Mouse (Mus musculus) testis, adult 2 months (tissue): ENCODE data around the gene Dytn.

Experiments used
- CTCF ChIP-seq: fragments of 200-500 bp; IDR thresholded peaks from 2 replicates; pipeline ENCODE4 v1.5.1; 2012; ENCODE audit warnings: low read depth, mild to moderate bottlenecking, inconsistent platforms, low read length, moderate library complexity; ENCODE audit not compliant: control insufficient read depth, insufficient read depth, insufficient replicate concordance
- POLR2A ChIP-seq: fragments of 200-500 bp; IDR thresholded peaks from 2 replicates; pipeline ENCODE4 v1.6.1; 2012; ENCODE audit warnings: low read depth, mild to moderate bottlenecking, inconsistent platforms, low read length, moderate library complexity; ENCODE audit not compliant: control insufficient read depth

DNA sequence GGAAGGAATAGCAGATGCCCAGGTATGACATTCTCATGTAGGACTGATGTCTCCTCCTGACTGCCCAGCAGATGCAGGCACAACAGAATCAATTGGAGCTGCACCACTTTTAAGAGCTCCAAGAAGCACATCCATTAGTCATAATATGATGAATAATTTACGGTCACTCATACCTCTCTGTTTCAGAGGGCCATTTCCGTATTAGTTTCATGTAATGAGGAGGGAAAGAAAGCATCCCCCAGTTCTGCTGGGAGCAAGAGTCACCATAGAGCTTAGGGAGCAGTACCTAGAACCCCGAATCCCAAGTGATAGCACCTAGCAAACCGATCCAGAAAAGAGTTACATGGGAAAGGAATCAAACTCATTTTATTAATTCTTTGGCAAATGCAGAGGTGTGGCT lies at the start of gene Dytn:
- no peak for TF ChIP-seq POLR2A
- TF ChIP-seq CTCF: no peak
